Mouse (Mus musculus) lung, postnatal 0 days (tissue): Measurements from ENCODE around the gene Cog5.

Experiments
- CTCF ChIP-seq: IDR thresholded peaks from 2 replicates; pipeline ENCODE4 v1.5.1; 2016; ENCODE audit warnings: antibody characterized with exemption, mild to moderate bottlenecking
- EP300 ChIP-seq: IDR thresholded peaks from 2 replicates; pipeline ENCODE4 v1.6.1; 2016; ENCODE audit warnings: antibody characterized with exemption, mild to moderate bottlenecking, control low read depth

- TF ChIP-seq CTCF = no peak
- TF ChIP-seq EP300 = no peak
These were observed 199.4 kb downstream of the Cog5 start for GRCm38 (mm10) chr12:31854039-31854438.
